Comparison of ENCODE assay signal across 8 mouse cellular contexts in the genomic region with DNA sequence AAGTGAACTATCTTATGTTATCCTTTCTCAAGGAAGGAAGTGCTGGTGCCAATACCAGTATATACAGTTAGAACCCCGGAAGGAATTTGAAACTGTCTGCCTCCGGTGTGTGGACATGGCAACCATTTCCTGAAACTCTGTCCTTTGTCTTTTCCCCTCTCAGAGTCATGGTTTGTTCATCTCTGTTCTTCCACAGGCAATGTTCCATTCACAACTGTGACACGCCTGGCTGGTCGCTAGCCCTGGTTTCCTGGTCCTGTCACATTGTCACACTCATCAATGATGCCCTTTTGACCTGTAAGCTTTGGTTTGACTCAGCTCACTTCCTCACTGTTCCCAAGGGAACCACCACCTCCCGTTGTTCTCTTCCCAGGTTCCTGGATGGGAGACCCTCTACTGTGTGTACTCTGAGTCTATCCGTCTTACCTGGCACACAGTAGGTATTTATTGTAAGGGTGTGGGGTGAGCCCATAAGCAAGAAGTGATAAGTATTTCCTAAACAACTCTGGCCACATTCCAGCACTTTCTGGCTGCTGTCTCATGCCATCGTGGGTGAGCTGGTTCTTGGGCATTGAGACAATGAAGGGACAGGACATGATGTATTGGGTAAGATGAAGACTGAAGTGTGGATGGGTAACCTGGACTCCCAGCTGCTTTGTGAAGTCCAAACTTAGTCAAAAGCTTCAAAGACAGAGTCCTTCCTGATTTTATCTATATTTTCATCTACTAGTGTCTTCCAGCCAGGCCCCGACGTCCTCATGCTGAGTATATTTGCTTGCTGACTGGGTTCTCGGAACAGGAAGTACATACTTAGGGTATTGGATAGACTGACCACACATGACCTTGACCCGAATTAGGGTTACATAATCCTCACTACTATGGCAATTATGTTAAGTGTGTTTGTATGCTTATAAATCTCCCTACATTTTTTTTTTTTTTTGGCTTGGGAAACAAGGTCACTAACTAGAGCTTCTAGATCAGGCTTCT. TPM values are rescaled to one million over a fixed set of nuclear protein-coding genes. Genes with fewer than 3 reads are reported as not detected.
DNase-seq lines count a peak whose midpoint lies in the region; ATAC-seq and TF ChIP-seq lines count a peak whose summit lies in the region.
"Had no signal": no experiment of that assay in that cellular context is flagged by ENCODE, and none has a peak within 500 bp of the region (broad histone marks: within the 10 kb centered on the region; RNA-seq: fewer than 3 reads in every experiment).

No protein-coding gene starts in this region.

- no peak for TF ChIP-seq CTCF in liver, postnatal 0 days (IDR thresholded peaks at IDR 0.05; ENCODE audit: low read depth)
- TF ChIP-seq CTCF in small intestine, adult 2 months (IDR thresholded peaks at IDR 0.05; ENCODE audit: extremely low read depth, insufficient read length, insufficient replicate concordance, low read depth, low read length), result no peak

- H3K27ac ChIP-seq in kidney, embryonic 16.5 days (ENCODE audit: low read length), result no peak overlapping the region
- H3K27ac ChIP-seq in heart, embryonic 13.5 days (replicated peaks), result peak overlapping the region; percentile 93
- H3K27ac ChIP-seq in liver, postnatal 0 days (ENCODE audit: low read depth), result peak overlapping the region; percentile 81
- H3K27ac ChIP-seq in small intestine, adult 2 months (ENCODE audit: insufficient read depth, low read depth, low read length), result peak overlapping the region; percentile 66

- 0 out of 2 replicates have a peak, but pooled peaks cover 2% of the 10 kb centered on the region for H3K9me3 ChIP-seq in kidney, embryonic 16.5 days (ENCODE audit: low read length)
- H3K9me3 ChIP-seq in heart, embryonic 13.5 days, result no peaks in the 10 kb centered on the region
- H3K9me3 ChIP-seq in liver, postnatal 0 days (ENCODE audit: low read length), result no peaks in the 10 kb centered on the region

- TF ChIP-seq POLR2A in small intestine, adult 2 months (IDR thresholded peaks at IDR 0.05; ENCODE audit: low read depth, low read length), result no peak

- TF ChIP-seq EP300 in liver, postnatal 0 days (IDR thresholded peaks at IDR 0.05; ENCODE audit: low read depth), result peak; percentile 28; the same call in 1 of the 2 replicates

- H3K36me3 ChIP-seq in kidney, embryonic 16.5 days (ENCODE audit: insufficient read depth, low read length), result no peaks in the 10 kb centered on the region
- H3K36me3 ChIP-seq in heart, embryonic 13.5 days, result 0 out of 2 replicates have a peak, but pooled peaks cover 6% of the 10 kb centered on the region
- H3K36me3 ChIP-seq in liver, postnatal 0 days (replicated peaks; ENCODE audit: insufficient read depth, low read length), result no peaks in the 10 kb centered on the region
- no peaks in the 10 kb centered on the region for H3K36me3 ChIP-seq in small intestine, adult 2 months (ENCODE audit: control insufficient read depth, insufficient read depth, low read length)

- peaks cover 38% of the 10 kb centered on the region for H3K4me1 ChIP-seq in kidney, embryonic 16.5 days (ENCODE audit: insufficient read depth, low read length)
- H3K4me1 ChIP-seq in heart, embryonic 13.5 days, result peaks cover 63% of the 10 kb centered on the region
- H3K4me1 ChIP-seq in liver, postnatal 0 days (ENCODE audit: insufficient read depth), result peaks cover 28% of the 10 kb centered on the region
- H3K4me1 ChIP-seq in small intestine, adult 2 months (ENCODE audit: control insufficient read depth, insufficient read depth, insufficient read length, low read length), result peaks cover 27% of the 10 kb centered on the region

- H3K4me3 ChIP-seq in kidney, embryonic 16.5 days (ENCODE audit: low read length), result no peak overlapping the region
- H3K4me3 ChIP-seq in heart, embryonic 13.5 days, result no peak overlapping the region
- no peak overlapping the region for H3K4me3 ChIP-seq in liver, postnatal 0 days (ENCODE audit: low read depth, low read length)
- H3K4me3 ChIP-seq in small intestine, adult 2 months (ENCODE audit: low read depth, low read length), result no peak overlapping the region

- DNase-seq in kidney, adult 18-20 months, result peak; percentile 30
- peak; percentile 52 for DNase-seq in liver, postnatal 0 days
- no peak for DNase-seq in layer of hippocampus, adult 11-12 months (ENCODE audit: low spot score)
- DNase-seq in frontal cortex, postnatal 10 days (ENCODE audit: low spot score in 2 of 2), result no peak
- DNase-seq: gastrocnemius, postnatal 10 days had no signal

- no peaks in the 10 kb centered on the region for H3K27me3 ChIP-seq in kidney, embryonic 16.5 days (ENCODE audit: insufficient read depth, low read length)
- H3K27me3 ChIP-seq in heart, embryonic 13.5 days (replicated peaks), result no peaks in the 10 kb centered on the region
- H3K27me3 ChIP-seq in liver, postnatal 0 days (ENCODE audit: insufficient read depth, low read length), result no peaks in the 10 kb centered on the region
- no peaks in the 10 kb centered on the region for H3K27me3 ChIP-seq in small intestine, adult 2 months (ENCODE audit: control insufficient read depth, insufficient read depth, low read length)

- no peak overlapping the region for H3K4me2 ChIP-seq in kidney, embryonic 16.5 days (replicated peaks; ENCODE audit: low read depth, low read length)
- no peak overlapping the region for H3K4me2 ChIP-seq in heart, embryonic 13.5 days
- H3K4me2 ChIP-seq in liver, postnatal 0 days (ENCODE audit: low read depth, low read length), result no peak overlapping the region

- 60% methylated on average over 11 of the region's 11 CpGs for WGBS in kidney, embryonic 16.5 days
- 50% methylated on average over 11 of the region's 11 CpGs for WGBS in heart, embryonic 13.5 days
- 27% methylated on average over 11 of the region's 11 CpGs for WGBS in liver, postnatal 0 days (ENCODE audit: insufficient replicate concordance)
- 30% methylated on average over 11 of the region's 11 CpGs for WGBS in small intestine, adult 2 months

- no peak for ATAC-seq in kidney, embryonic 16.5 days (ENCODE audit: low FRiP score, low TSS enrichment)
- ATAC-seq in heart, embryonic 13.5 days (ENCODE audit: extremely low read depth, insufficient number of reproducible peaks, low FRiP score, low TSS enrichment), result no peak
- ATAC-seq in liver, postnatal 0 days, result peak; percentile 67

- no peak overlapping the region for H3K9ac ChIP-seq in kidney, embryonic 16.5 days (replicated peaks; ENCODE audit: low read length)
- H3K9ac ChIP-seq in heart, embryonic 13.5 days, result no peak overlapping the region
- H3K9ac ChIP-seq in liver, postnatal 0 days (replicated peaks), result no peak overlapping the region

RNA-seq across cellular contexts. Expression of a gene that starts 6.4 kb away (rescaled TPM):
- 3.8 and 3.9 TPM in 2 replicates for polyA plus RNA-seq in kidney, embryonic 16.5 days (2015; fragmentation: Nextera tagmentation; extraction: Ambion mirVana)
- polyA plus RNA-seq in heart, embryonic 13.5 days (2015; fragmentation: Nextera tagmentation; extraction: Ambion mirVana), result 4.8 and 7.3 TPM in 2 replicates
- 2.5 and 2.6 TPM in 2 replicates for polyA plus RNA-seq in liver, postnatal 0 days (2015; fragmentation: Nextera tagmentation; extraction: Ambion mirVana)
- 6.4 and 8.2 TPM in 2 replicates for polyA plus RNA-seq in small intestine, adult 2 months (2012; rRNA removed)

RNA-seq across cellular contexts. Expression of a gene that starts 35.5 kb away (rescaled TPM):
- polyA plus RNA-seq in kidney, embryonic 16.5 days (2015; fragmentation: Nextera tagmentation; extraction: Ambion mirVana), result 23.7 and 38.1 TPM in 2 replicates
- 36.0 and 36.2 TPM in 2 replicates for polyA plus RNA-seq in heart, embryonic 13.5 days (2015; fragmentation: Nextera tagmentation; extraction: Ambion mirVana)
- polyA plus RNA-seq in liver, postnatal 0 days (2015; fragmentation: Nextera tagmentation; extraction: Ambion mirVana), result 36.2 and 38.2 TPM in 2 replicates
- polyA plus RNA-seq in small intestine, adult 2 months (2012; rRNA removed), result 119 and 327 TPM in 2 replicates

RNA-seq across cellular contexts. Expression of a gene that starts 45.3 kb away (rescaled TPM):
- 174 and 208 TPM in 2 replicates for polyA plus RNA-seq in kidney, embryonic 16.5 days (2015; fragmentation: Nextera tagmentation; extraction: Ambion mirVana)
- polyA plus RNA-seq in heart, embryonic 13.5 days (2015; fragmentation: Nextera tagmentation; extraction: Ambion mirVana), result 61.1 and 68.7 TPM in 2 replicates
- polyA plus RNA-seq in liver, postnatal 0 days (2015; fragmentation: Nextera tagmentation; extraction: Ambion mirVana), result 81.2 and 90.1 TPM in 2 replicates
- polyA plus RNA-seq in small intestine, adult 2 months (2012; rRNA removed), result 157 and 174 TPM in 2 replicates

Comparison
In these comparisons a context has a peak if more than half of its experiments do, and no peak if none do; other contexts are left out.
1. DNase-seq: peak in kidney, adult 18-20 months (single experiment) and liver, postnatal 0 days (single experiment); none in layer of hippocampus, adult 11-12 months (single experiment) and frontal cortex, postnatal 10 days (0 of 2).